Mouse (Mus musculus) embryonic facial prominence, embryonic 14.5 days (tissue): ENCODE data around the gene Iqgap2. TPM values are rescaled to one million over a fixed set of nuclear protein-coding genes. Genes with fewer than 3 reads are reported as not detected.

Experiments used
- ATAC-seq: fragments of 200-750 bp; cut with Nextera tagmentation; 2 replicates; pipeline ENCODE4 v1.8.0; 2017; ENCODE audit warnings: low read depth, moderate number of reproducible peaks, moderate TSS enrichment
- DNase-seq: peaks from one replicate; pipeline ENCODE4 v3.0.0-alpha.2; 2015; ENCODE audit warnings: low spot score
- H3K27ac ChIP-seq: fragments of 300-500 bp; sonication (generic); replicated peaks from 2 replicates; pipeline ENCODE4 v1.5.1; 2014; ENCODE audit warnings: low read depth, mild to moderate bottlenecking, low read length, moderate library complexity
- H3K27me3 ChIP-seq: fragments of 300-500 bp; sonication (generic); replicated peaks from 2 replicates; pipeline ENCODE4 v1.6.1; 2014; ENCODE audit warnings: low read length; ENCODE audit not compliant: control insufficient read depth, insufficient read depth
- H3K36me3 ChIP-seq: fragments of 300-500 bp; sonication (generic); 2 replicates; pipeline ENCODE4 v1.6.1; 2014; ENCODE audit warnings: low read length, mixed read lengths; ENCODE audit not compliant: control insufficient read depth, insufficient read depth
- H3K4me1 ChIP-seq: fragments of 300-500 bp; sonication (generic); 2 replicates; pipeline ENCODE4 v1.6.1; 2014; ENCODE audit warnings: antibody characterized with exemption, low read length; ENCODE audit not compliant: control insufficient read depth, insufficient read depth
- H3K4me2 ChIP-seq: fragments of 300-500 bp; sonication (generic); 2 replicates; pipeline ENCODE4 v1.6.1; 2014; ENCODE audit warnings: low read depth, mild to moderate bottlenecking, low read length, moderate library complexity, mixed read lengths
- H3K4me3 ChIP-seq: fragments of 300-500 bp; sonication (generic); 2 replicates; pipeline ENCODE4 v1.5.1; 2014; ENCODE audit warnings: low read depth, mild to moderate bottlenecking, low read length
- H3K9ac ChIP-seq: fragments of 300-500 bp; sonication (generic); 2 replicates; pipeline ENCODE4 v1.6.1; 2014; ENCODE audit warnings: low read depth, mild to moderate bottlenecking, low read length, moderate library complexity, mixed read lengths
- H3K9me3 ChIP-seq: fragments of 300-500 bp; sonication (generic); 2 replicates; pipeline ENCODE4 v1.6.1; 2016; ENCODE audit warnings: low read length; ENCODE audit not compliant: control insufficient read depth
- WGBS: fragments of 180-500 bp; shearing (Covaris S2); extraction: QIAGEN DNeasy Blood & Tissue Kit; methylation state at CpG from one replicate; pipeline ENCODE4 v1.1.7; 2014; 5-methylcytosine and 5-hydroxymethylcytosine counted together
- polyA plus RNA-seq: library from polyadenylated mRNA; unstranded; fragments of >200 nt; fragmentation: Nextera tagmentation; extraction: Ambion mirVana; gene quantifications from 2 replicates; pipeline ENCODE4 v1.2.1, GENCODE M21; 2014

The Iqgap2 gene
- polyA plus RNA-seq, 1 experiment from 2014 or later, result 13.7 TPM

DNA sequence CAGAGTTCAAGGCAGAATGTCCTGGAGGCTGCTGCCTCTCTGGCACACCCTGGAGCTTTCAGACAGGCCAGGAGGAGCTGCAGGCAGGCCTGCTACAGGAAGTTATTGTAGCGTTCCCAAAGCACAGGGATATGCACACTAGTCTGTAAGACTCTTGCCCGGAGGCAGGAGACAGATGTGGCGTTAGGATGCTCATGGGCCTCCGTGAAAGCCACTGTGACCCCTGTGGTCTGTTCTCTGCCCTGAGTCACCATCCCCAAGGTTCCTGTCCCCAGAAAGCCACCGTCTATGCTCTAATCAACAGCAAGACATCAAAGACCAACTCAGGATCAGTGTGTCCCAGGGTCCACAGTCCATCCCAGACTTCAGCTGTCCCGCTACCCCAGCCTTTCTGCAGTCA lies 277.0 kb downstream of the Iqgap2 start:
- Histone ChIP-seq H3K4me3 (no peak overlapping the region), H3K9ac (no peak overlapping the region), H3K4me2 (0 out of 2 replicates have a peak overlapping the region, but pooled peaks have one; percentile 2), H3K36me3 (peaks cover 6% of the 10 kb centered on the region; the same call in 1 of the 2 replicates), H3K9me3 (no peaks in the 10 kb centered on the region), H3K27me3 (no peaks in the 10 kb centered on the region), H3K4me1 (peaks cover 18% of the 10 kb centered on the region), H3K27ac (no peak overlapping the region)
- 44% methylated on average over 6 of the region's 6 CpGs for WGBS
- ATAC-seq, result no peak
- no peak for DNase-seq

DNA sequence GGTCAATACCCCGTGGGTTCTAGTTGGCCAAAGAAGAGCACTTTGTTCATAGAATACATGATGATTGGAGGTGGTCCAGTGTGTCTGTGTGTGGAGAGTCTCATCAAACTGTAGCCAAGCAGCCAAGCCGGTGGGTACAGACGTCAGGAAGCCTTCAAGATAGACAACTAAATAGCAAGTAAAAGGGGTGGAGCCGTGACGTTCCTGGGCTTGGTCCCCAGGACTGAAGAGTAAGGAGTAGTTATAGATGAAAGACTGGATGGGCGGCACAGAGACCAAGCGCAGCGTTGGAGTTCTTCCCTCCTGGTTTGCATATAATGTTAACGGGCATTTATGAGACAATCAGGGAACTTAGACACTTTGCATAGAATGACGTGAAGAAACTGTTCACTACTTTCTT lies 279.5 kb downstream of the Iqgap2 start:
- H3K9me3 ChIP-seq, result 0 out of 2 replicates have a peak, but pooled peaks cover 4% of the 10 kb centered on the region
- WGBS, result 85% methylated on average over 10 of the region's 10 CpGs

DNA sequence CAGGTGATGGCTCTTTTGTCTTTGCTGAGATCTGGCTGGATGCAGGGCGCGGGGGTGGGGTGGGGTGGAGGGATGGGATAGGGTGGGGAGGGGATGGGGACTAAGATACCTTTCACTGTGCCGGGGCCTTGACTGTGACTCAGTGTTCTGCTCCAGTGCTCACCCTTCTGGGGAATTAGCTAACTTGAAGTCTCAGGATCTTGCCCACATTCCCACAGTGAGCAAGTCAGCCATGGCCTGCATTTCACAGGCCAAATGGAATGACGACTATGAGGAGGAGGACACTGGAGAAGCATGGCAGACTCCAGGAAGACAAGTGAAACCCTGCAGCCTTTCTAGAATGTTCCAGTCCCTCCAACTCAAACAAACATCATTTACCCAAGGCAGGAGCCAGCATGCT lies 280.0 kb downstream of the Iqgap2 start:
- Histone ChIP-seq H3K27ac (no peak overlapping the region), H3K4me3 (no peak overlapping the region), H3K9me3 (0 out of 2 replicates have a peak, but pooled peaks cover 4% of the 10 kb centered on the region), H3K27me3 (no peaks in the 10 kb centered on the region), H3K36me3 (peaks cover 10% of the 10 kb centered on the region), H3K4me1 (peaks cover 16% of the 10 kb centered on the region), H3K9ac (no peak overlapping the region), H3K4me2 (no peak overlapping the region)
- WGBS, result 93% methylated on average over 4 of the region's 4 CpGs
- ATAC-seq (no peak), DNase-seq (no peak)

More for the DNA sequence above, 279.5 kb downstream of the Iqgap2 start:
- Histone ChIP-seq H3K4me3 (no peak overlapping the region), H3K27me3 (no peaks in the 10 kb centered on the region), H3K27ac (no peak overlapping the region), H3K4me2 (no peak overlapping the region), H3K36me3 (peaks cover 10% of the 10 kb centered on the region), H3K9ac (no peak overlapping the region), H3K4me1 (peaks cover 18% of the 10 kb centered on the region)
- no peak for DNase-seq
- ATAC-seq, result no peak

DNA sequence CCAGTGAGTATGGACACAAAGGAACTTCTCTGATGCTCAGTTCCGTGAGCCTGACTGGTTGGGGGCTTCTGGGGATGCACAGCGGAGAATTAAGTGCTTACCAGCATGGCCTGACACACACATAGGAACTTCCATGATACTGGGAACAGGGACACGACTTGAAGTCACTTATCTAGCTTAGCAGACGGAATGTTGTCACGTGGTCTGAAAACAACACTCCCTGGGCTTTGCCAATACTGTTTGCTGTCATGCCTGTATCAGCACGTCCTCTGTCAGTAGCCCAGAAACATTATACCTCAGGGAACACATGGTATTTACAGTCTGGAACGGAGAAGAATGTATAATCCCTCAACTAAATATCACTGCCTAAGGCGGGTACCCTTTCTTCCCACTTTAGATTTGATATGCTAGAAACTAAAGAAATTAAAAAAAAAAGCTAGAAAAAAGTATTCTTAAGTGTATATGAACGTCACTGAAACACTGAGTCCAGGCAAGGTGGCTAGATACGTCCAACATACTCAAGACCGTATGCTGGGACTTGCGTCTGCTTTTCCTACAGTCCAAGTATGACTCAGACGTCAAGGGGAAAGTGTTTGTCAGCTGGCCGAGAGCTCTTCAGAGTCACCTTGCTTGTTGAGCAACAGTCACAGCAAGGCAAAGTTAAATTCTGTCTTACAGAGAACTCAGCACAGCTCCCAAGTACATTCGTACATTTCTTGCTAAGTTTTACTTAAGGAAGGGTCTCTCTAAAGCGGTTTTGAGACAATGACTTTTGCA lies 280.7 kb downstream of the Iqgap2 start:
- Histone ChIP-seq H3K36me3 (peaks cover 10% of the 10 kb centered on the region), H3K27ac (no peak overlapping the region), H3K9me3 (0 out of 2 replicates have a peak, but pooled peaks cover 4% of the 10 kb centered on the region), H3K4me2 (no peak overlapping the region), H3K4me3 (no peak overlapping the region), H3K4me1 (peaks cover 8% of the 10 kb centered on the region), H3K9ac (no peak overlapping the region), H3K27me3 (no peaks in the 10 kb centered on the region)
- WGBS, result 76% methylated on average over 16 of the region's 16 CpGs
- DNase-seq (peak; percentile 85), ATAC-seq (peak; percentile 90)

DNA sequence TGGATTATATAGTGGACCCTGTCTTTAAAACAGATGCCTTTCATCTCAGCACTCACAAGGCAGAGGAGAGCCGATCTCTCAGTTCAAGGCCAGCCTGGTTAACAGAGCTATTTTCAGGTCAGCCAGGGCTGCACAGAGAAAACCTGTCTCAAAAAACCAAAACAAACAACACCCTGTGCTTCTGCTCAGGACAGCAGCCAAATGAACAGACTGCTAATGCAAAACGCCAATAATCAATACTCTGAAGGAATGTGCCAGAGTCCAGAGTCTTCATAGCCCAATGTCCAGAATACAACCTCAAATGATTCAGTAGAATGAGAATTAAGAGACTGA lies 282.7 kb downstream of the Iqgap2 start:
- H3K27me3 ChIP-seq, result no peaks in the 10 kb centered on the region

DNA sequence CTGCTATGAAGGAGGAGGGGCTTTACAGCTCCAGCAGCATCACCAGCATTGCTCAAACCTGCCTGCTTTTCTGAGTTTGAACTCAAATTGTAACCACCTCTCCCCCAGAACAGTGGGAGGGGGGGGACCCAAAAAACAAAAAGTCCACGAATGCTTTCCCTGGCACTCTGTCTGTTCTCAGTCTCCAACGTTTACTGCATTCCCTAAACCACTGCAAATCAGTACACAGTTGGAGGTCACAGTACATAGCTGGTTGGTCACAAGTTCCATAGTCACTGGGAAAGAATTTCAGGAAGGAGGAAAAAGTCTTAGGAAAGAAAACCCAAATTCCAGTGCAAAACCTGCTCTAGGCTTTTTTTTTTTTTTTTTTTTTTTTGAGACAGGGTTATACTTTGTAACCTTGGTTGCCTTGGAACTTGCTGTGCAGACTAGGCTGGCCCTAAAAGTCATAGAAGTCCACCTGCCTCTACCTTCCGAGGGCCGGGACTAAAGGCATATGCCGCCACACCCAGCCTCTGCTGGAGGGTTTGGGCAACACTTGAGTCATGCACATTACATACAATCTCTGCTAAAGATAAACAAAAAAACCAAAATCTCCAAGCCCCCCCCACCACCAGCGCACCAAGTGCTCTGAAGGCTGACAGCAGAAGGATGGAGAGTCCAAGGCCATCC lies 283.2 kb downstream of the Iqgap2 start:
- H3K9me3 ChIP-seq, result 0 out of 2 replicates have a peak, but pooled peaks cover 4% of the 10 kb centered on the region
- WGBS, result 90% methylated on average over 6 of the region's 6 CpGs
- no peak overlapping the region for H3K27ac ChIP-seq
- ATAC-seq, result no peak
- H3K4me2 ChIP-seq, result no peak overlapping the region
- H3K4me1 ChIP-seq, result no peaks in the 10 kb centered on the region
- H3K4me3 ChIP-seq, result no peak overlapping the region
- H3K27me3 ChIP-seq, result no peaks in the 10 kb centered on the region
- peaks cover 29% of the 10 kb centered on the region for H3K36me3 ChIP-seq
- DNase-seq, result no peak
- H3K9ac ChIP-seq, result no peak overlapping the region

More for the DNA sequence above, 282.7 kb downstream of the Iqgap2 start:
- ATAC-seq (no peak), DNase-seq (no peak)
- Histone ChIP-seq H3K9me3 (0 out of 2 replicates have a peak, but pooled peaks cover 4% of the 10 kb centered on the region), H3K4me2 (no peak overlapping the region), H3K4me1 (no peaks in the 10 kb centered on the region), H3K9ac (no peak overlapping the region), H3K36me3 (peaks cover 24% of the 10 kb centered on the region), H3K27ac (no peak overlapping the region), H3K4me3 (no peak overlapping the region)
- 86% methylated on average over 2 of the region's 2 CpGs for WGBS

DNA sequence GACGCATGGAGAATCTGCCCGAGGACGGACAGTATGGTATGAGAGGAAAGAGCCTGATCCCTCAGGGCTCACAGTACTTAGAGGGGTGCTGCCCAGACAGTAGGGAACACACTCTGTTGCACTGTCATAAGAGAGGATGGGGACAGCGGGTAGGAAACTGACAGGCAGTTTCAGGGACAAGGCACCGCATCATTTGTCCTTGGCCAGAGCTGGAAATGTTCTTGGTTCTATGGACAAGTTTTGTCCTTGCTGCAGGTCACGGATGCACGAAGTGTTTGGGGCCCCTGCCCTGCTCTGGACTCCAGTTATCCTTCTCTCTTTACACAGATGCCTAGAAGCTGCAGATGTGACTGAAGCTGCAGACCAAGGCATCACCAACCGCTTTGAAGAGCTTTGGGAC lies 284.7 kb downstream of the Iqgap2 start:
- Histone ChIP-seq H3K27me3 (no peaks in the 10 kb centered on the region), H3K9me3 (0 out of 2 replicates have a peak, but pooled peaks cover 4% of the 10 kb centered on the region), H3K4me3 (no peak overlapping the region), H3K4me2 (no peak overlapping the region), H3K9ac (no peak overlapping the region), H3K4me1 (no peaks in the 10 kb centered on the region), H3K36me3 (peaks cover 41% of the 10 kb centered on the region), H3K27ac (no peak overlapping the region)
- ATAC-seq (no peak), DNase-seq (no peak)
- 92% methylated on average over 8 of the region's 8 CpGs for WGBS

DNA sequence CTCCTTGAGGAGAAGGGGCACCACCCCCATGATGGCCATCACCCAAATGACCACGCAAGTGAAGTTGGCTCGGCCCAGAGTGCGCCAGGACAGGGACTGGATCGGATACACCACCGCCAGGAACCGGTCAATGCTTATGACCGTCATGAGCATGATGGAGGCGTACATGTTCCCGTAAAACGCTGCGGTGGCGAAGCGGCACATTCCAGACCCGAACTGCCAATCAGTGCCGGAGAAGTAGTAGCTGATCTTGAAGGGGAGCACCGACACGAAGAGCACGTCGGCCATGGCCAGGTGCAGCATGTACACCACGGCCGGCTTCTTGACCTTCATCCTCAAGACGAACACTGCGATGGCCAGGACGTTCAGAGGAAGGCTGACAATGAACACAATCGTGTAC lies 287.4 kb downstream of the Iqgap2 start:
- no peak for ATAC-seq
- 96% methylated on average over 25 of the region's 25 CpGs for WGBS
- H3K9ac ChIP-seq, result no peak overlapping the region
- H3K27me3 ChIP-seq, result no peaks in the 10 kb centered on the region
- no peaks in the 10 kb centered on the region for H3K4me1 ChIP-seq
- no peak overlapping the region for H3K4me3 ChIP-seq
- H3K9me3 ChIP-seq, result 0 out of 2 replicates have a peak, but pooled peaks cover 4% of the 10 kb centered on the region
- no peak overlapping the region for H3K4me2 ChIP-seq
- peaks cover 49% of the 10 kb centered on the region for H3K36me3 ChIP-seq
- no peak overlapping the region for H3K27ac ChIP-seq
- DNase-seq, result no peak
